In genomic region chr17:8800478-8801082, GRCm38 (mm10) we compare ENCODE assay signal across 9 mouse cellular contexts.
A peak's percentile ranks its signal among the peaks of the same experiment; 100 is the strongest.
DNase-seq lines count a peak whose midpoint lies in the region; ATAC-seq lines count a peak whose summit lies in the region.
"Had no signal": no experiment of that assay in that cellular context is flagged by ENCODE, and none has a peak within 500 bp of the region (broad histone marks: within the 10 kb centered on the region; RNA-seq: fewer than 3 reads in every experiment).

No protein-coding gene starts in this region.

- WGBS in embryonic facial prominence, embryonic 10.5 days, result under 1% methylated on average over 53 of the region's 53 CpGs
- WGBS in hindbrain, embryonic 13.5 days, result under 1% methylated on average over 48 of the region's 53 CpGs
- under 1% methylated on average over 42 of the region's 53 CpGs for WGBS in liver, embryonic 16.5 days (ENCODE audit: insufficient replicate concordance)

- peak; percentile 73 for ATAC-seq in hindbrain, embryonic 13.5 days (ENCODE audit: low FRiP score)
- peak; percentile 35 for ATAC-seq in liver, embryonic 16.5 days (ENCODE audit: low read depth)

- H3K9ac ChIP-seq in hindbrain, embryonic 13.5 days, result peak overlapping the region; percentile 98
- H3K9ac ChIP-seq in liver, embryonic 16.5 days (ENCODE audit: low read depth, low read length), result no peak overlapping the region

- H3K36me3 ChIP-seq in embryonic facial prominence, embryonic 10.5 days (replicated peaks), result no peaks in the 10 kb centered on the region
- no peaks in the 10 kb centered on the region for H3K36me3 ChIP-seq in hindbrain, embryonic 13.5 days
- no peaks in the 10 kb centered on the region for H3K36me3 ChIP-seq in liver, embryonic 16.5 days (ENCODE audit: control insufficient read depth, insufficient read depth)

- H3K4me3 ChIP-seq in embryonic facial prominence, embryonic 10.5 days, result peak overlapping the region; percentile 82
- H3K4me3 ChIP-seq in hindbrain, embryonic 13.5 days, result peak overlapping the region; percentile 87
- H3K4me3 ChIP-seq in liver, embryonic 16.5 days (ENCODE audit: low read depth, low read length), result peak overlapping the region; percentile 53

- H3K4me2 ChIP-seq in hindbrain, embryonic 13.5 days, result peak overlapping the region; percentile 88
- H3K4me2 ChIP-seq in liver, embryonic 16.5 days (ENCODE audit: low read depth, low read length), result peak overlapping the region; percentile 62

- H3K27ac ChIP-seq in embryonic facial prominence, embryonic 10.5 days (replicated peaks), result peak overlapping the region; percentile 85
- H3K27ac ChIP-seq in hindbrain, embryonic 13.5 days, result peak overlapping the region; percentile 94
- no peak overlapping the region for H3K27ac ChIP-seq in liver, embryonic 16.5 days (ENCODE audit: low read length)

- peak; percentile 70 for DNase-seq in cerebellum, postnatal 10 days
- no peak for DNase-seq in cerebellum, adult 18-20 months
- DNase-seq in 3T3-L1 (ENCODE audit: low read depth, low spot score), result peak; percentile 61
- peak; percentile 78 for DNase-seq in embryonic facial prominence, embryonic 10.5 days (ENCODE audit: low spot score)
- DNase-seq in right cerebral cortex, postnatal 25 days, result peak; percentile 67
- DNase-seq in layer of hippocampus, adult 11-12 months (ENCODE audit: low spot score), result no peak

- H3K4me1 ChIP-seq in embryonic facial prominence, embryonic 10.5 days, result peaks cover 42% of the 10 kb centered on the region
- H3K4me1 ChIP-seq in hindbrain, embryonic 13.5 days (replicated peaks), result peaks cover 45% of the 10 kb centered on the region
- no peaks in the 10 kb centered on the region; the same call in 1 of the 2 replicates for H3K4me1 ChIP-seq in liver, embryonic 16.5 days (ENCODE audit: control insufficient read depth, low read depth, low read length)

- H3K27me3 ChIP-seq in embryonic facial prominence, embryonic 10.5 days (replicated peaks; ENCODE audit: low read depth, poor library complexity, severe bottlenecking), result peaks cover 94% of the 10 kb centered on the region
- H3K27me3 ChIP-seq in hindbrain, embryonic 13.5 days, result peaks cover 42% of the 10 kb centered on the region
- peaks cover 76% of the 10 kb centered on the region for H3K27me3 ChIP-seq in liver, embryonic 16.5 days (ENCODE audit: control insufficient read depth, insufficient read depth, low read depth, low read length)
- H3K27me3 ChIP-seq: CH12.LX had no signal

- no peaks in the 10 kb centered on the region for H3K9me3 ChIP-seq in embryonic facial prominence, embryonic 10.5 days
- no peaks in the 10 kb centered on the region for H3K9me3 ChIP-seq in hindbrain, embryonic 13.5 days
- no peaks in the 10 kb centered on the region for H3K9me3 ChIP-seq in liver, embryonic 16.5 days (replicated peaks; ENCODE audit: control insufficient read depth, low read length)

Comparison
In these comparisons a context has a peak if more than half of its experiments do, and no peak if none do; other contexts are left out.
1. DNase-seq: peak in cerebellum, postnatal 10 days (2 of 2), 3T3-L1 (single experiment), embryonic facial prominence, embryonic 10.5 days (single experiment) and right cerebral cortex, postnatal 25 days (single experiment); none in cerebellum, adult 18-20 months (0 of 2) and layer of hippocampus, adult 11-12 months (single experiment).
2. Peak in every context shown above with its lines, with median percentiles within 50 percentile points of each other: H3K4me3 ChIP-seq.